Mouse (Mus musculus) monocyte, adult 5-6 weeks (primary cell): ENCODE measurements around the gene Cplx3. TPM values are rescaled to one million over a fixed set of nuclear protein-coding genes. Genes with fewer than 3 reads are reported as not detected.

Experiments
- ATAC-seq: fragments of 153-309, 156-312 bp; replicated peaks from 2 replicates; pipeline ENCODE4 v1.8.0; 2017; ENCODE audit warnings: mild to moderate bottlenecking; ENCODE audit not compliant: low TSS enrichment, insufficient number of reproducible peaks, severe bottlenecking, poor library complexity, low FRiP score
- total RNA-seq: library from RNA; stranded (forward); fragments of 200-1000, 200-491, 200-594 nt; gene quantifications from 3 replicates; pipeline ENCODE4 v1.2.3, GENCODE M21; 2017

Cplx3 gene
- total RNA-seq, 1 experiment from 2014 or later: not detected

DNA sequence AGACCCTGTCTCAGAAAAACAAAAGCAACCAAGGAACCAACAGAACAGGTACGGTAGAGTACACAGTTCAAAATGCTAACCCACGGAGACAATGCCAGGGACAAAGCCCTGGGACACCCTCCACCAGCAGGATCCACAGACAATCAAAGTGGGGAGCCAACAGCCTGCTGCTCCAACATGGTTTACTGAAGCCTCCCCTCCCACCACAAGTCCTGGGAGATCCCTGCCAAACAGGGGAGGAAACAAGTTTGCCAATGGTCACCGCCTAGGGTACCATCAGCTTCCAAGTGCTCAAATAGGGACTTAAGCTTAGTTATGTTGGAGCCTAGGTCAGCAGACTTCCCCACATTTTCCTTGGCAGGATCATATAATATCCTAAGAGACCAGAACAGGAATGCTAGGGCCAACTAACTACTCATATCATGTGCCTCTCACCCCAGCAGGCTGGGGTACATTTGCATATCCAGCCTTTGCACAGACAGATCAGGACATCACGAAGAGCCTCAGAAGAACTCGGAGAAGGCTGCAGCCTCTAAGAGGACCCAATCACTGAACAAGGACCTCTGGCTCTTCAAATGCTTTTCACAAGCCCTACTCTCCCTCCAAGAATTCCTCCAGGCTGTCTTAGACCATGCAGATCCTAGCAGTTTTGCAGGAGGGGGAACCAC lies 33.7 kb upstream of the Cplx3 start:
- ATAC-seq: no peak

DNA sequence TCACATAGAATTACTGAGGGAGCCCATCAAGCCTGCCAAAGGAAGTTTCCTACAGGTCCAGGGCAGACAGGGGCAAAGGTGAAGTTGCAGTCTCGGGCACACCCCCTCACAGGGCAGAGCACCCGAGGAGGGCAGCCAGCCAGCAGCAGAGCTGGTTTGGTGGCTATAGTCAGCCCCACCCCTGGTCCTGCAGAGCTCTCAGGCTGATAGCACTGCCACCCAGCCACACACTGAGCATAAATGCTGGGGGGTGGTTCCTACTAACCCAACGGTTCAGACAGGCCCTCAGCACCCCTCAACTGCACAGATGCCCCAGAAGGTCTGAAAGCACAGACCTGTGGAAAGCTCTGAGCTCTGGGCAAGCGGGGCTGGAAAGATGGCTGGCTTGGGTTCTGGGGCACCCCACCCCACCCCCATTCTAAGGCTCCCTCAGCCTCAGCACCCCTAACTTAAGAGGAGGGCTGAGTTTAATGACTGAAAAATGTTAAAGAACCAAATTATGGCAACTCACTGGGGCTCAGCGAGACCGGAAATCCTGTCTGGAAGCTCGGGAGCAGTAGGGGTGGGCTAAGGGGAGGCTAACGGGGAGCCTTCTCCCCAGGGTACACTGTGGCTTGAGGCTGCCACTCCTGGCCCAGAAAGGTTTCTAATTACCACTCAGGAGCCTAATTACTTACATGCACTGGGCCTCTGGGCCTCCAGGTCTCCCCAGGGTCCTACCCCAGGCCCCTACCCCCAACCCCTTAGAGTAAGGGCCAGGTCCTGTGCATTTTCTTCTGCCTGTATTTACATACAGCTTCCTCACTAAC lies 32.8 kb upstream of the Cplx3 start:
- ATAC-seq: peak; percentile 50

DNA sequence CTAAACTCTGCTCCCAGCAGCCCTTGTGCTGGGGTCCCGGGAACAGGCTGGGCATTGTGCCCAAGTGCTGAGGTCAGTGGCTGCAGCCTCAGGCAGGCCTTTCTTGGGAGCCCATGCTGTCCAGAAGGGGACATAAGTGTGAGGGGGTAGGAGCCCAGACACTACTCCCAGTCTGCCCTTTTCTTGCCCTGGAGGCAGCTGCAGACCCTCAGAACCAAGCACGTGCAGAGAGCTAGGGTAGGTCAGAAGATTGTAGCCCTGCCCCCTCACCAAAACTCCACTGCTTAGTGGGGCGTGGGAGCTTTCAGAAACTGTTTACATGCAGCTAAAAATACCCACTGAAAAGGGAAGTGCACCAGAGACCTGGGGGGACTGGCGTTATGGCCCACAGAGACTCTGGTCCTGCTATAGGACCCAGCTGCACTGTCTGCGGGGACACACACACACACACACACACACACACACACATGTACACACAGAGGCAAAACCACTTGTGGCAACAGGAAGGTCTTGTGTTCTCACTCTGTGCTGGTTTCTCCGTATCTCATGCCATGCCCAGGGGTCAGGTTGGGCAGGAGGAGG lies 31.8 kb upstream of the Cplx3 start:
- ATAC-seq: peak; percentile 49

DNA sequence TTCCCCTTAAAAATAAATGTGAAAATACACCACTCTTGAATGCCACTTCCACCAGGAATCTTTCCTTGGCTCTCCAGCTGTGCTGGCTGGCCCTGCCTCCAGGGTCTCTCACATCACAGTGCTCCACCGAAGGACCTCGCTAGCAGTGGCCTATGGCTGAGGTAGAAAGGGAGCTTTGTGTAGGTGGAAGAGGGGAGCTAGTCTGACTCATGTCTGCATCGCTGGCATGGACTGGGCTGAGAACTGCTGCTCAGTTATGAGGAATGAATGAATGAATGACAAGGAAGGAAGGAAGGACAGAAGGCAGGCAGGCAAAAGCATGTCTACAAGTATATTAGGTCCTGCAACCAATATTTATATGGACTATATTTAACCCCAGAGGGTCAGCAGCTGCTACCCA lies 31.2 kb upstream of the Cplx3 start:
- ATAC-seq: no peak

DNA sequence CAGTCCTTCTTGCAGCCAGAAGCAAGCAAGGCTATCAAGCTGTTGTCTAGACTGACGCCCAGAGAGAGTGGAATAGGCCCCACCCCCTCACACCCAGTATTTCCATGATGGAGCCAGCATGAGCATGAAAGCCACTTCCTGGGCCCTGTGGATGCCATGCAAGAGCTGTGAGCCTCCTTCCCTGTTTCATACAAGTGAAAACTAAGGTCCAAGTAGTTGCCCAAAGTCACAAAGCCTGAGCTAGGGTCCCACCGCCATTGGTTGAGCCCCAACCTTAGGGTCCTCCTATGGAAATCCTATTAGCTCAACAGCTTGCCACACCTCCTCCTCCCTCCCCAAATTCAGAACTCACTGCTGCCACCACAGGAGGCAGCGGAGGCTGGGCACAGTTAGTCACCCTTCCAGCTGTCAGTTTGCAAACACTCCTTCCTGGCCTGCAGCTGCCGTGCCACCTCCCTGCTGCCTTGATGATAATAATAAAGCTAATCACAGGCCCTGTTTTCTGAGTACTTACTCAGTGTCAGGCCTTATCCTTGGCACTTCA lies 27.5 kb upstream of the Cplx3 start:
- ATAC-seq: no peak; the same call in 1 of the 2 replicates

DNA sequence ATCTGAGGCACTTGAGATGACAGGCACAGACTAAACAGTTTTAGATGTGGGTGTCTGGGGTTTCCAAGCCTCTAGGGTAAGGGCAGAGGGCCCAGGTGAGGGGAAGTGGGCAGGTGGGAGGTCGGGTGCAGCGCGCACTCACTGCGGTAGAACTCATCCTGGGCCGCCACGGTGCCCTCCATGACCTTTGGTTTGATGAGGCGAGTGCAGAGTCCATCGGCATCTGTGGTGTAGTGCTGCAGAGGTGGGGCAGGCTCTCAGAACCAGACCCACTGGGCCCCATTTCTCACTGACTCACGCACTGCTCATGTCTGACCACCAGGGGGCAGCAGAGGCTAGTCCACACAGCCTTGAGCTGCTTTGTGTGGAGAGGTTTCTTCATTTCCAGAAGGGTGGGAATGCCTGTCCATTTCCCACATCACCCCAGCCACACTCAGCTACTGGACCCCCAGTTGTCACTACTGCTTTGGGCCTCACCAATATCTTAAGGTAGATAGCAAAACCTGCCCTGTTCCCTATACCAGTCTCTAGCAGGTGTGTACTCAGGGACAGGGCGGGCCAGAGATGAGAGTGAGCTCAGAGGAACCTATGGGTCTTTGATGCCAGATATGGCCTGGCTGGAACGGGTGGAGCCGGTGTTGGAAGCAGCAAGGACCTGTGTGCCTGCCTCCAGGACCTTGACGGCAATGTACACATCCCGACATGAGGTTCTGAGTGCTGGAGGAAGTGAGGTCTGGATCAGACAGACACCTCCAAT lies 23.2 kb upstream of the Cplx3 start:
- ATAC-seq: peak; percentile 53

DNA sequence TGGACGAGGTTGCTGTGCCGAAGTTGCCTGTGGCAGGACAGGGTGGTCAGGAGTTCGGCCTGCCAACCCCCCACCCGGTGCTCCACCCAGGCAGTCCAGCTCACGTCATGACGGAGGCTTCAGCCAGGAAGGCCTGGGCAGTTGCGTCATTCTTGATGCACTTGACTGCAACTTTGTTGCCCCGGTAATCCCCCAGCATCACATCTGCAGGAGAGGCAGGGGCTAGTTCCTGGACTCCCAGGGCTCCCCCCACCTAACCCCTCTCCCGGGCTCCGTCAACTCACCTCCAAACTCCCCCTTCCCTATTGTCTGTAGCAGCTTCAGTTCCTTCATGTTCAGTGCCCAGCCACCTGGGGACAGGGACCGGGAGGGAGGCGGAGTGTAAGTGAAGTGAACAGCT lies 22.6 kb upstream of the Cplx3 start:
- no peak for ATAC-seq

DNA sequence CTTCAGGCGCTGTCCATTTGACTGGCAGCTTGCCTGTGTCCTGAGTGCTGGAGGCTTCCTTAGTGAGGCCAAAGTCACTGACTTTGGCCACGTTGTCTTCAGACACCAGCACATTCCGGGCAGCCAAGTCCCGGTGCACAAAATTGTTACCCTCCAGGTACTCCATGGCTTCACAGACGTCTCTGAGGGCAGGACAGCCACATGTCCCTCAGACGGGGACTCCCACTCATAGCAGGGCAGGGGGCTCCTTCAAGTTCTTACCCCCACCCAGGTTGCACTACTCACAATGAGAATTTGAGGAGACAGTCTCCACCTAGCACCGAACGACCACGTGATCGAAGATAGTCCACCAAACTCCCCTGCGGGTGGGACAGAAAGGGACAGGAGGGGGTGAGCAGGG lies 21.8 kb upstream of the Cplx3 start:
- ATAC-seq: no peak

DNA sequence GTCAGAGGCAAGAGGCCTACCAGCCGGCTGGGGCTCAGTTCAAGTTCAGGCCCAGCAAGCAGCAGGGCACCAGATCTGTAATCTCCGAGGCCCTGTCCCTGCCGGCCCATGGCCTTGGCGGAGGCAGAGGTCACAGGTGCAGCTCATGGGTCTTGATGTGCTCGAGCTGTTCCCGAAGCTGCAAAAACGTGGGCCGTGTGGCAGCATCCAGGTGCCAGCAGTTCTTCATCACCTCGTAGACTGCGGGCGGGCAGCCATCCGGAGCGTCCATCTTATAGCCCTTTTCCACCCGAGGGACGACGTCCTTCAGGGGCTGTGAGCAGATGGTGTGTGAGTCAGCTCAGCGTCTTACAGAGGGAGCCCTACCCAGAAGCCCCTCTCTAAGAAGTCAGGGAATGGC lies 21.1 kb upstream of the Cplx3 start:
- no peak for ATAC-seq

DNA sequence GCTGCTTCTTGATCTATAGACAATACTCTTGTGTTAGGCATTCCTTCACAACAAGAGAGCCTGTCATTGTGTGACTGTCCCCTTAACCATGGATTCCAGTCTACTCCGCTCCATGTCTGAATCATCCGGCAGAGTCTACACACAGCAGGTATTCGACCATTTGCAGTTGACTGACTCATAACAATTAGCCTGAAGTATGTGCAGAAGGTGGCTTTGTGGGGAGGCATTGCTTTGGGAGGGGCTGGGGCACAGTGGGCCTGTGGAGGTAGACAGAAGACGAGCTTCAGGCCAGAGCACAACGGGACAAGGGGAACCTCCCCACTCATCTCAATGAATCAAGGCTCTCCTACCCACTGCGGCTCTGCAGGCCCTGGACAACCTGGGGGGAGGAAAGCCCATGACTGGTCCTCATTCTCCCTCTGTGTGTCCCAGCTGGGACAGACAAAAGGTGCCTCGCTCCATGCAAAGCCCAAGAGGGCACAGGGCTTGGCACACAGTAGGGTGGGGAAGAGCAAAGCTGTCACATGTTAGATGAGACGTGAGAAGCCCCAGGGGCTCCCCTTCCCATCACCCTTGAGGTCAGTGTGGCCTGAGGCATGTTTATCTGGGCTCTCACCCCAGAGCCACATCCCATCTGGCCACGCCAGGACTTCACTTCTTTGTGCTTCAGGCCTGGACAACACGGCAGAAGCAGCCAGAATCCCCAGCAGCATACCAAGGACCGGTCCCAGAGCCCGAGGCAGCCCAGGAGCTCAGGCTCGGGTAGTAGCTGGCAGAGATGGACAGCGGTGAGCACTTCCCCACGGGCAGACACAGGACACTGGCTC lies 19.8 kb upstream of the Cplx3 start:
- no peak for ATAC-seq

DNA sequence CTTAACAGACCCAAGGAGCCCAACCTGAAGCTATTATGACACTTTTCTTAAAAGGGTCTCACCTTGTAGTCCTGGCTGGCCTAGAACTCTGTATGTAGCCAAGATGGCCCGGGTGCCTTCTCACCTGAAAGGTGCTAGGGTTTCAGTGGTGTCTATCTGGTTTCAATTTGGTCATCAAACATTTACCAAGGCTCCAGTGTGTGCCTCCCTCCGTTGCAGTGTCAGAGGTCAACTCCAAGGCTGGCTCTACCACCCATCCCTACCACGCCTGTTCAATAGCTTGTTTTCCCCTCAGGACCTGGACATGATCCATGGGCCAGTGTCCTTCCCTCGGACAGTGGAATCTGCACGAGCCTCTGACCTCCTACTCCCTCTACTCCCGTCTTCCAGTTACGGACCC lies 18.2 kb upstream of the Cplx3 start:
- no peak for ATAC-seq

DNA sequence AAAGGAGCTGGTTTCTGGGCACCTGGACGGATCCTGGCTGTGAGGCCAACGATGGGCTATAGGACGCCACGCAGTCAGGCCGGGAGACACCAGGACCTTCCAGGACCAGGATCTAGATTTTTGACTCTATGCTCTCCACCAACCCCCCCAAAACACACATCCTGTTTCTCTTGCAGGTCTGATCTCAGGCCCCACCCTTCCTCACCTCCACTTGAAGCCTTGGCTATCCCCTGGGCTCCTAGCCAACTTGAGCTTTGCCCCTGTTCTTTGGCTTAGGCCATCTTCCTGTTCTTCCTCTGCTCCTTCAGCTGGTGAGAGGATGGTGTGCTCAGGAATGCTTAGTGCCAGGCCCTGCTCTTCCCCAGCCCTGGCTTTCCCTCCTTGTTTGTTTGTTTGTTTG lies 14.6 kb upstream of the Cplx3 start, which contains the start of gene Lman1l:
Gene Lman1l (minus strand): TSS at position 101 of the 400 bp plus-strand sequence.
- no peak for ATAC-seq

DNA sequence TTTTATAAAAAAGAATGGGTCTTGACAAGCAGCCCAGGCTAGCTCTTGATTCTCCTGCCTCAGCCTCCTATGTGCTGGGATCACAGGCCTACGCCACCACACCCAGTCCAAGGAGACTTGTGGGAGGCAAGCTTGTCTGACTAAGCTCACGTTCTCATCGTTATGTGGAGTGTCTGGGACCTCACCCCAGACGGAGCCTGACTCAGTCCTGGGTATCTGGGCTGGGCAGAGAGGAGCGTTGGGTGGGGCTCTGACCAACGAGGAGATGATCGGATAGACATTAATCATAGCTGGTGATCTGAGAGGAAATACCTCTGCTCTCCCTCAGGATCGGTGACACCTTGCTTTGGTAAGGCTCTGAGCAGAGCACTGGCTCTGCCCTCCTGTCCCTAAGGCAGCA lies 12.8 kb upstream of the Cplx3 start:
- ATAC-seq: no peak

DNA sequence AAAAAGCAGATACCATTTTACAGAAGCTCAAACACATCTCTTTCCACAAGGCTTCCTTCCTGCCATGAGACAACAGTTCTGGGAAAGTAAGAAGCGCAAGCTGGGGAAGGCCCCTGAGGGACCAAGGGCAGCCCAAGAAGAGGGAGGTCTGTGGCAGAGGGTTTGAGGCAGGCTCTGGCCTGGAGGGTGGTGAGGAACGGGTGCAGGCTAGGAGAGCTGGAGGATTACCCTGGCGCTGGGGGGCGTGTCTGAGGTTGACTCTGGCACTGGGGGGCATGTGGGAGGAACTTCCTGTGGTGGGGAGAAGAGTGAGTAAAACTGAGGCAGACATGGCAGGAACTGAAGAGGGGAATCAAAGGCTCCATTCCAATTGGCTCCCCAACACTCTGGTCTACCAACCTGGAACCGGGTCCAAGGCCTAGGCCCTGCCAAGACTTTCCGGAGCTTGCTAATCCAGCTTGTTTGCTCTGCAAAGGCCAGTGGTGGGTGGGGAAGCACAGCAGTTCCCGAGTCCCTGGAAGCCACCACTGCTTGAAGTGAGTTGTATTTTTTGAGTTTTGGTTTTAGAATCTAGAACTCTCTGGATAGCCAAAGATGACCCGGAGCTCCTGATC lies 11.6 kb upstream of the Cplx3 start:
- no peak for ATAC-seq

DNA sequence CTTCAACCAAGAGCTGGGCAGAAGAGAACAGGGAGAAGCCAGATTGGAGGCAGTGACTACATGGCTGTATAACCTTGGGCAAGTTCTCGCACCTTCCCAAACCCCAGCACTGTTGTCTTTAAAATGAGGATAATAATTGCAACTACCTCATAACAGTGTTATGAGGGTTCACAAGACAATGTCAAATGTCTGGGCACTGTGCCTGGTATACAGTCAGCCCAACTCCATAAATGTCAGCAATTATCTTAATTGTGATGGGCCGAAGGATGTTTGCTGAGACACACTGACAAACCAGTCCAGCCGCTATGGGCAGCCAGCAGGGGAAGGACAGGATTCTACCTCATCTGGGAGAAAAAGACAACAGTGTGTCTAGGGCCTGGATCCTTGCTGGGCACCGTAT lies 8.7 kb upstream of the Cplx3 start:
- no peak for ATAC-seq

DNA sequence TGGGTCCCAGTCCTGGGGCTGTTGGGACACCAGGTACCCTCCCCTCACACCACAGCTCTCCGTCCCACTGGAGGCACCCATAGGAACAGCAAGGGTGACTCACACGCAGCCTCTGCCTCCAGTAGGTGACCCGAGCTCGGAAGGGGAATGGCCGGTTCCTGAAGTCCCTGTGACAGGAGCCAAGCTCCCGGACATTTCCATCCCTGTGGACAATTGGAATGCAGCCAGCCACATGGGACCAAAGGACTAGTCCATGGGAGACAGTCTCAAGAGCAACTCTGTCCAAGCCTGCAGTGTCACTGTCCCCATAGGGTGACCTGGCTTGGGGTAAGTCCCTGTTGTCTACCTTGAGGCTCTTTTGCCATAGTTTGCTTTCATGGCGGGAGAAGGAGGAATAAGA lies 7.9 kb upstream of the Cplx3 start:
- ATAC-seq: no peak

DNA sequence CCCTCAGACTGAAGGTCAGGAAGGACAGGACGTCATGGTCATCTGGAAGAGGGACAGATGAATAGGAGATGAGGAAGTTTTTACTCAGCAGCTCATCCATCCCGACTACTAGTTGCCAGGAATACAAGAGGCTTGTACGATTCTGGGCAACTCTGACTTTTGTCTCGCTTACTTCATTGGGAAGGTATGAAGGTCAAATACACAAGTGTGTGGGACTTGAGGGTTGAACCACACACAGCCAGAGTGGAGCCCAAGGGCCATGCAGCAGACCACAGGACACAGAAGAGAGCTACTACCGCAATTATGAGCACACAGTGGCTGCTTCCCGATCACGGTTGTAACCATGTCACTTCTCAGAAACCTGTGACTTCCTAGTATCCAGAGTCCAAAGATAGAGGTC lies 6.5 kb upstream of the Cplx3 start:
- no peak for ATAC-seq

DNA sequence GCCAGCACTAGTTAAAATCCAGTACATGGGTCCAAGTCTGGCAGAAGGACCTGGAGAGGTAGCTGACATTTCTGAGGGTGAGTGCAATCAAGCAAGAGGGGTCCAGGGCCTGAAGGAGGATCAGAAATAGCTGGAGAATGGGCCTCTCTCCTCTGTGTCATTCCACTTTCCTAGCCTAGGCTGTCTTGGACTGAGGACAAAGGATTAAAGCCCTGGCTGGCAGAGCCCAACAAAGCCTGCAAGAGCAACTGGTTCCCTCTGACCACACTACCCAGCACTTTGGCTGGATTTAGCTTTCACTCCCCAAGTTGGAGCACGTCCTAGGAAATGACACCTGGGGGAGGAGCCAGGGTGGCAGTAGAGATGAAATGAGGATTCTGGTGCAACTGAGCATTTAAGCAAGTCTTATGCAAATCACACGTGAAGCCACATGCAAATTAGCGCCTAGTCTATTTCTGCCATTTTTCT lies 4.3 kb upstream of the Cplx3 start:
- ATAC-seq: no peak
